Mouse (Mus musculus) left cerebral cortex, postnatal 14 days (tissue): ENCODE results near the gene Cwc25. TPM values are rescaled to one million over a fixed set of nuclear protein-coding genes. Genes with fewer than 3 reads are reported as not detected.
"Not testable (repeated sequence)": the region's sequence is repeated elsewhere in the genome, so short reads cannot be mapped to it uniquely, and the experiment has no call there.

Experiments used
- DNase-seq, 2 experiments: peaks; one replicate each; pipeline ENCODE4 v3.0.0; 2021 to 2022; ENCODE audit warnings: low spot score in 2 of 2, mixed read lengths in 1 of 2
- intact Hi-C: fragments of 180-260 bp; cut with DNase I; formaldehyde crosslinking; loops from one replicate; pipeline ENCODE4 v1.15.1; 2025
- total RNA-seq, 2 experiments: library from RNA; stranded (reverse); gene quantifications; 2 replicates each; pipeline ENCODE4 v1.2.3; 2021

The Cwc25 gene
- total RNA-seq, 2 experiments from 2014 or later, result 20.3 to 21.3 TPM

GRCm38 (mm10) chr11:97802495-97802894, 36.1 kb upstream of the Cwc25 start:
- intact Hi-C loops, result no loop called here

GRCm38 (mm10) chr11:97802194-97802470, 35.8 kb upstream of the Cwc25 start:
- intact Hi-C loops, result no loop called here
- no peak for DNase-seq

More at GRCm38 (mm10) chr11:97802495-97802894, 36.1 kb upstream of the Cwc25 start:
- DNase-seq, result no peak

- intact Hi-C loops, result no loop called here
- DNase-seq, result peak; percentile 54 to 62
Observed at GRCm38 (mm10) chr11:97801409-97802193, 35.2 kb upstream of the Cwc25 start.

GRCm38 (mm10) chr11:97800691-97801408, 34.5 kb upstream of the Cwc25 start:
- intact Hi-C loops, result no loop called here
- no peak for DNase-seq

- intact Hi-C loops, result loop anchor here (1.0 to 5.0 kb wide), 3 partner anchors 41 to 187 kb away; partner anchors contain the start of genes Fbxo47 and Plxdc1
- no peak for DNase-seq
Observed at GRCm38 (mm10) chr11:97799994-97800690, 33.8 kb upstream of the Cwc25 start.

- DNase-seq, result peak; percentile 85
- intact Hi-C loops, result loop anchor here (1.0 to 5.0 kb wide), 3 partner anchors 42 to 188 kb away; partner anchors contain the start of genes Fbxo47 and Plxdc1
Observed at GRCm38 (mm10) chr11:97799146-97799993, 33.0 kb upstream of the Cwc25 start.

GRCm38 (mm10) chr11:97798782-97799145, 32.4 kb upstream of the Cwc25 start, which contains the start of gene Lasp1:
Gene Lasp1, plus strand, starts transcription at chr11:97799000.
- intact Hi-C loops, result loop anchor here (1.0 to 5.0 kb wide), 3 partner anchors 43 to 189 kb away; partner anchors contain the start of genes Fbxo47 and Plxdc1
- peak; percentile 89 to 93 for DNase-seq

GRCm38 (mm10) chr11:97798083-97798435, 31.7 kb upstream of the Cwc25 start:
- no peak for DNase-seq
- intact Hi-C loops, result loop anchor here (5.0 kb wide), 2 partner anchors 84 to 189 kb away; partner anchors contain the start of genes Fbxo47 and Plxdc1

- intact Hi-C loops, result loop anchor here (5.0 kb wide), 2 partner anchors 85 to 190 kb away; partner anchors contain the start of genes Fbxo47 and Plxdc1
- DNase-seq, result no peak
Observed at GRCm38 (mm10) chr11:97797369-97798082, 31.2 kb upstream of the Cwc25 start.

GRCm38 (mm10) chr11:97796910-97797309, 30.6 kb upstream of the Cwc25 start:
- DNase-seq, result peak; percentile 81 to 89
- intact Hi-C loops, result loop anchor here (5.0 kb wide), 2 partner anchors 85 to 190 kb away; partner anchors contain the start of genes Fbxo47 and Plxdc1

- intact Hi-C loops, result no loop called here
- DNase-seq, result peak in 1 of 2 experiments; percentile 67
Observed at GRCm38 (mm10) chr11:97793165-97793564, 26.8 kb upstream of the Cwc25 start.

- DNase-seq, intact Hi-C loops: not testable (repeated sequence)
Observed at GRCm38 (mm10) chr11:97790778-97791438, 24.6 kb upstream of the Cwc25 start.

GRCm38 (mm10) chr11:97789727-97790126, 23.4 kb upstream of the Cwc25 start:
- intact Hi-C loops, result no loop called here
- DNase-seq, result no peak

GRCm38 (mm10) chr11:97787961-97788360, 21.6 kb upstream of the Cwc25 start:
- intact Hi-C loops, result no loop called here
- no peak for DNase-seq

- no peak for DNase-seq
- intact Hi-C loops, result no loop called here
Observed at GRCm38 (mm10) chr11:97782564-97782895, 16.2 kb upstream of the Cwc25 start.

- intact Hi-C loops, result no loop called here
- DNase-seq, result peak; percentile 99 to 100
Observed at GRCm38 (mm10) chr11:97781832-97782563, 15.6 kb upstream of the Cwc25 start, which contains the start of gene Rpl23. Gene Rpl23, minus strand, starts transcription at chr11:97782437.

GRCm38 (mm10) chr11:97781478-97781831, 15.1 kb upstream of the Cwc25 start:
- intact Hi-C loops, result no loop called here
- DNase-seq, result no peak
